Mouse (Mus musculus) forebrain, embryonic 15.5 days (tissue): ENCODE results near the gene Mef2d. TPM values are rescaled to one million over a fixed set of nuclear protein-coding genes. Genes with fewer than 3 reads are reported as not detected.
"Not testable (repeated sequence)": the region's sequence is repeated elsewhere in the genome, so short reads cannot be mapped to it uniquely, and the experiment has no call there.

Source experiments
- ATAC-seq: fragments of 200-750 bp; cut with Nextera tagmentation; replicated peaks from 2 replicates; pipeline ENCODE4 v1.8.0; 2017; ENCODE audit warnings: mild to moderate bottlenecking, moderate TSS enrichment, moderate library complexity
- H3K27ac ChIP-seq: fragments of 300-500 bp; sonication (generic); replicated peaks from 2 replicates; pipeline ENCODE4 v1.5.1; 2015; ENCODE audit warnings: mild to moderate bottlenecking, inconsistent platforms
- H3K27me3 ChIP-seq: fragments of 300-500 bp; sonication (generic); 2 replicates; pipeline ENCODE4 v1.6.1; 2015; ENCODE audit warnings: inconsistent platforms
- H3K36me3 ChIP-seq: fragments of 300-500 bp; sonication (generic); 2 replicates; pipeline ENCODE4 v1.6.1; 2015; ENCODE audit warnings: mild to moderate bottlenecking, inconsistent platforms
- H3K4me1 ChIP-seq: fragments of 300-500 bp; sonication (generic); 2 replicates; pipeline ENCODE4 v1.6.1; 2015; ENCODE audit warnings: inconsistent platforms
- H3K4me2 ChIP-seq: fragments of 300-500 bp; sonication (generic); replicated peaks from 2 replicates; pipeline ENCODE4 v1.6.1; 2015; ENCODE audit warnings: mild to moderate bottlenecking, inconsistent platforms
- H3K4me3 ChIP-seq: fragments of 300-500 bp; sonication (generic); 2 replicates; pipeline ENCODE4 v1.5.1; 2015; ENCODE audit warnings: mild to moderate bottlenecking, inconsistent platforms
- H3K9ac ChIP-seq: fragments of 300-500 bp; sonication (generic); replicated peaks from 2 replicates; pipeline ENCODE4 v1.6.1; 2015; ENCODE audit warnings: mild to moderate bottlenecking, inconsistent platforms
- H3K9me3 ChIP-seq: fragments of 300-500 bp; sonication (generic); 2 replicates; pipeline ENCODE4 v1.6.1; 2016; ENCODE audit warnings: inconsistent platforms
- WGBS: fragments of 180-500 bp; shearing (Covaris S2); methylation state at CpG from one replicate; pipeline ENCODE4 v1.1.7; 2015; ENCODE audit warnings: mixed read lengths; 5-methylcytosine and 5-hydroxymethylcytosine counted together
- polyA plus RNA-seq: library from polyadenylated mRNA; unstranded; fragments of >200 nt; fragmentation: Nextera tagmentation; extraction: Ambion mirVana; gene quantifications from 2 replicates; pipeline ENCODE4 v1.2.1, GENCODE M21; 2015

The Mef2d gene
- polyA plus RNA-seq, 1 experiment from 2014 or later = 21.3 TPM

DNA sequence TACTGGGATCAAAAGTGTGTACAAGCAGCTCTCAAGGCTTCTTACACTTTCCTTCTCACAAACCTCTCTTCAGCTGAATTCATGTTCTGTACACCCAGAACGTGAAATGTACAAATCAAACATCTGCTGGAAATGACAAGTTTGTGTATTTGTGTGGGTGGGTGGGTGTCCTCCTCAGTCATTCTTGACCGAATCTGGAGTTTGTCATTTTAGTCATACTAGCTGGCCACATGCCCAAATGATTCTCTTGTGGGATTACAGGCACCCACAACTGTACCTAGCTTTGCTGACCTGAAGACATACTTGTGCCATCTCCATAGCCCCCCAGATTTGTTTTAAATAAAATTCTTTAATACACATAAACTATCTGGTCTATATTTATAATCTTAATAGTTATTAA, 32.7 kb downstream of the Mef2d start:
- Histone ChIP-seq H3K27ac (no peak overlapping the region), H3K9ac (no peak overlapping the region), H3K9me3 (no peaks in the 10 kb centered on the region), H3K4me3 (no peak overlapping the region), H3K36me3 (peaks cover 15% of the 10 kb centered on the region), H3K4me1 (peaks cover 6% of the 10 kb centered on the region), H3K27me3 (no peaks in the 10 kb centered on the region), H3K4me2 (no peak overlapping the region)
- no peak for ATAC-seq
- WGBS = 90% methylated on average over 2 of the region's 2 CpGs

DNA sequence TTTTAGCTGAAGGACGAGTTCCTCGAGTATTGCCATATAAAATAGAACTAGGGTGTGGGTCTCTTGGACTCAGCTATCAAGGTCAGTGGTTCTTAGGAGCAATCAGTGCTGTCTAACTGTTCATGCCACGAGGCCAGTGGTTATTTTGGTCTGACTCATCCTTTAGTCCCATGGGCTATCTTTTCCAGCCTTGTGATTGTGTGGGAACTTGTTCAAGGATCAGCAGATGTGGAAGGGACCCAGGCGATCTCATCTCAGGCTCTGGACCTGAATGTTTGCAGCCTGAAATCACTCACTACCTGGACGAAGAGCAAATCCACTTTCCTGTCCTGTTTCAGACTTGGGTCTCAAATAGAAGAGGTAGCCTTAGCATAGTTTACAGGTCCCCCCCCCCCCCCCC, 34.9 kb downstream of the Mef2d start:
- Histone ChIP-seq H3K4me1 (peaks cover 6% of the 10 kb centered on the region), H3K4me2 (peak overlapping the region; percentile 67), H3K9ac (peak overlapping the region; percentile 81), H3K27ac (peak overlapping the region; percentile 100), H3K27me3 (no peaks in the 10 kb centered on the region), H3K9me3 (no peaks in the 10 kb centered on the region), H3K4me3 (peak overlapping the region; percentile 72), H3K36me3 (peaks cover 4% of the 10 kb centered on the region; the same call in 1 of the 2 replicates)
- ATAC-seq = no peak
- 66% methylated on average over 5 of the region's 5 CpGs for WGBS

DNA sequence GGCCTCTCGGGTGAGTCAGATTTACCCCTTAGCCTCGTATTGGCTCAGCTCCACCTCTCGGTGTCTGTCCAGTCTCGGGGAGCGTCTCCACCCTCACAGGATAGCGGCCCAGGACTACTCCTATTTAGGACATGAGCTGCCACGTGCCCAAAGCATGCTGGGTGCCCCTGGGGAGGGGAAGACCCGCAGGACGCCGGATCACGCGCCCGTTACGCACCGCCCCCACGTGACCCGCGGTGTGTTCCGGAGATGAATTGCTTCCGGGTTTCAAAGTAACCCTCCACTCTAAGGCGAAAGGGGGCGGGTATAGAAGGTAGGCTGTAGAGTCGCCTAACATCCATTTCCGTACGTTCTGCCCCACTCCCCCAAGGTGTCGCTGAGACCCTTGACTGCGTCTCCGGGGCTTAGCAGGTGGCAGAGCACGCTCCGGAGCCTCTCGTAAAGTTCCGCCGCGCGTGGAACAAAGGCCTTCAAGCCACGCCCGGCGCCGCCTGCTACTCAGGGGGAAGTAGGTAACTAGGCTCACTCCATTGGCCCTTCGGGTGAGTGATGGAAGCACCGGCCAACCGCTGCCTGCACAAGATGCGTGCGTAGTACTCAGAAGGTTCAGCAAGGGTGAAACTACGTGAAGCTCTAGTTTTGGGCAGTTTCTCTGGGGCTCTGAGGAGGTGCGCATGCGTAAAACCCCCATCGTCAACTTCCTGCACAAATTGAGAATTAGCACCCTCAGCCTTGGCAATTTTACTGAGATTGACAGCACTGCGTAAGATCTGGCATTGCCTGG, 35.6 kb downstream of the Mef2d start:
- ATAC-seq = peak; percentile 100
- under 1% methylated on average over 49 of the region's 49 CpGs for WGBS

DNA sequence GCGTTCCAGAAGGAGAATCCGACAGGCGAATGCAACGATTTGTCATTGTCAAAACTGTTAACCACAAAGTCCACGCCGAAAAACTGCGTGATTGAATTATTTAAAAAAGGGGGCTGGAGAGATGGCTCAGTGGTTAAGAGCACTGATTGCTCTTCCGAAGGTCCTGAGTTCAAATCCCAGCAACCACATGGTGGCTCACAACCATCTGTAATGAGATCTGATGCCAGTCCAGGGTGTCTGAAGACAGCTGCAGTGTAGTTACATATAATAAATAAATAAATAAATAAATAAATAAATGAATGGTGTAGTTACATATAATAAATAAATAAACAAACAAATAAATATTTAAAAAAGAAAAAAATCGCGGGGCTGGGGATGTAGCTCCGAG, 36.2 kb downstream of the Mef2d start:
- ATAC-seq = peak; percentile 52
- H3K9me3 ChIP-seq, H3K4me1 ChIP-seq, H3K36me3 ChIP-seq, H3K9ac ChIP-seq, H3K27me3 ChIP-seq: not testable (repeated sequence)
- H3K27ac ChIP-seq = peak overlapping the region; percentile 100
- H3K4me2 ChIP-seq = peak overlapping the region; percentile 67
- 28% methylated on average over 11 of the region's 11 CpGs for WGBS
- peak overlapping the region; percentile 72 for H3K4me3 ChIP-seq

More for the DNA sequence above, 35.6 kb downstream of the Mef2d start:
- Histone ChIP-seq H3K9ac (peak overlapping the region; percentile 81), H3K36me3 (peaks cover 4% of the 10 kb centered on the region; the same call in 1 of the 2 replicates), H3K27me3 (no peaks in the 10 kb centered on the region), H3K27ac (peak overlapping the region; percentile 100), H3K4me3 (peak overlapping the region; percentile 72), H3K9me3 (no peaks in the 10 kb centered on the region), H3K4me1 (peaks cover 6% of the 10 kb centered on the region), H3K4me2 (peak overlapping the region; percentile 67)

DNA sequence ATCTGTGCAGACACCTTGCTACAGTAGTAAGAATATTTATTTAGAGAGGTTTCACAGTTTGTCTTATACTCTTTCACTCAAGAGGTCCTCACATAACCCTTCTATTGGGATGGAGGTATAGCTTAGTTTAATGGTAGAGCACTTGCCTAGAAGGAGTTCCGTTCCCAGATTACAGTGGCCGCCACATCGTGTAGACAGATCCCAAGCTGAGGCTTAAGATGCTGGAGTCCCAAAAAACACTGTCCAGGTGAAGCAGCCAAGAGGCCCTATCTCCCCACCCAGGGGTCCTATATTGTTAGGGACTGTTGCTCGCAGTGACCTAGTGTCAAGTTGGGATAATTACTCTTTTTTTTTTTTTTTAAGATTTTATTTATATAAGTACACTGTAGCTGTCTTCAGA, 36.8 kb downstream of the Mef2d start:
- Histone ChIP-seq H3K9me3 (no peaks in the 10 kb centered on the region), H3K9ac (no peak overlapping the region), H3K27me3 (no peaks in the 10 kb centered on the region), H3K27ac (no peak overlapping the region), H3K4me1 (peaks cover 6% of the 10 kb centered on the region), H3K36me3 (no peaks in the 10 kb centered on the region), H3K4me2 (no peak overlapping the region), H3K4me3 (no peak overlapping the region)
- no peak for ATAC-seq
- WGBS = 86% methylated on average over 4 of the region's 4 CpGs

DNA sequence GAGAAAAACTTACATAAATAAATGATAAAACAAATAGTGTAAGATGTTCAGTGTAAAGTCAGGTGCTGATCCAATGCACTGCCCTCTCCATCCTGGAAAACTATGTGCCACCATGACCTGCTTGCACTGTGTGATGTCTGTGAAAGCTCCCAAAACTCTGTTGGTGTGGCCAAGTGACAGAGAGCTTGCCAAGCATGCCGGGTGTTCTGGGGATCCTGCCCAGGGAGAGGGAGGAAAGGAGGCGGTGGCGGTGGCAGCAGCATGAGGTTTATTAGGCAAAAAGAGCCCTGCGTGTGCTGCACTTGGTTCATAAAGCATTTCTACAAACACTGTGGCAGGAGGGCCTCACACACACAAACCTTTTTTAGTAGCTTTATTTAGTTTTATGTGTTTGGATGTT, 39.2 kb downstream of the Mef2d start:
- H3K9me3 ChIP-seq = no peaks in the 10 kb centered on the region
- no peak overlapping the region for H3K4me2 ChIP-seq
- H3K9ac ChIP-seq = no peak overlapping the region
- WGBS = 50% methylated on average over 4 of the region's 4 CpGs
- H3K27me3 ChIP-seq = no peaks in the 10 kb centered on the region
- no peak overlapping the region for H3K4me3 ChIP-seq
- 0 out of 2 replicates have a peak overlapping the region, but pooled peaks have one; percentile 3 for H3K27ac ChIP-seq
- H3K36me3 ChIP-seq = no peaks in the 10 kb centered on the region
- no peak for ATAC-seq
- peaks cover 6% of the 10 kb centered on the region for H3K4me1 ChIP-seq

DNA sequence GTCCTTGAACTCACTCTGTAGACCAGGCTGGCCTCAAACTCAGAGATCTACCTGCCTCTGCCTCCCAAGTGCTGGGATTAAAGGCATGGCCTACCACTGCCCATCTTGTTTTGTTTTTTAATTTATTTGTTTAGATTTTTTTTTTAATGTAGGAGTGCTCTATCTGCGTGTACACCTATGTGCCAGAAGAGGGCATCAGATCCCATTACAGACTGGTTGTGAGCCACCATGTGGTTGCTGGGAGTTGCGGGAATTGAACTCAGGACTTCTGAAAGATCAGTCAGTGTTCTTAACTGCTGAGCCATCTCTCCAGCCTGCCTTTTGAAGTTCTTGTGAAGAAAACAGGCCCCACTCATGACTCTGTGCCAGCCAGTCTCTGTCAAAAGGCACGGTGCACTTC, 44.3 kb downstream of the Mef2d start:
- Histone ChIP-seq H3K27me3 (no peaks in the 10 kb centered on the region), H3K27ac (no peak overlapping the region), H3K4me1 (no peaks in the 10 kb centered on the region), H3K4me2 (no peak overlapping the region), H3K9me3 (no peaks in the 10 kb centered on the region), H3K9ac (no peak overlapping the region), H3K4me3 (no peak overlapping the region), H3K36me3 (no peaks in the 10 kb centered on the region)
- WGBS = 70% methylated on average over 3 of the region's 3 CpGs
- no peak for ATAC-seq

DNA sequence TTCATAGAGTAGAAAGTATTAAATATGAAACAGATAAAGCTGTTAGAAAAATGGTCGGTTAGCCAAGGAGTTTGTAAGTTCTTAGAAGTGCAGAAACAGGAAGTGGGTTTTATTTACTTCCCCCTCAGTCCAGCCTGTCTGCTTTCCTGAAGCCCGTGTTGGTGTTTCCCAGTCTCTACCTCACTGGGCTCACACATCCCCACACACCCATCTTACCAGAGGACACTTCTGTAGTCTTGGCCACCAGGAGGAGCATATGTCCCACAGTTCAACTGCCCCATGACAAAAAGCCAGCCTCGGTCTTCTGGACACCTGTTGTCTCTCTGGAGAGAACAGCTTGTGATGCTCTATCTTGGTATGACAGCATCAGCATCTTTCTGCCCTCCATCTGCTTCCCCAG, 49.0 kb downstream of the Mef2d start:
- Histone ChIP-seq H3K4me1 (peaks cover 8% of the 10 kb centered on the region), H3K27me3 (no peaks in the 10 kb centered on the region), H3K9ac (no peak overlapping the region), H3K9me3 (no peaks in the 10 kb centered on the region), H3K36me3 (no peaks in the 10 kb centered on the region), H3K4me2 (no peak overlapping the region), H3K4me3 (no peak overlapping the region), H3K27ac (no peak overlapping the region)
- WGBS = 27% methylated on average over 3 of the region's 3 CpGs
- no peak for ATAC-seq

DNA sequence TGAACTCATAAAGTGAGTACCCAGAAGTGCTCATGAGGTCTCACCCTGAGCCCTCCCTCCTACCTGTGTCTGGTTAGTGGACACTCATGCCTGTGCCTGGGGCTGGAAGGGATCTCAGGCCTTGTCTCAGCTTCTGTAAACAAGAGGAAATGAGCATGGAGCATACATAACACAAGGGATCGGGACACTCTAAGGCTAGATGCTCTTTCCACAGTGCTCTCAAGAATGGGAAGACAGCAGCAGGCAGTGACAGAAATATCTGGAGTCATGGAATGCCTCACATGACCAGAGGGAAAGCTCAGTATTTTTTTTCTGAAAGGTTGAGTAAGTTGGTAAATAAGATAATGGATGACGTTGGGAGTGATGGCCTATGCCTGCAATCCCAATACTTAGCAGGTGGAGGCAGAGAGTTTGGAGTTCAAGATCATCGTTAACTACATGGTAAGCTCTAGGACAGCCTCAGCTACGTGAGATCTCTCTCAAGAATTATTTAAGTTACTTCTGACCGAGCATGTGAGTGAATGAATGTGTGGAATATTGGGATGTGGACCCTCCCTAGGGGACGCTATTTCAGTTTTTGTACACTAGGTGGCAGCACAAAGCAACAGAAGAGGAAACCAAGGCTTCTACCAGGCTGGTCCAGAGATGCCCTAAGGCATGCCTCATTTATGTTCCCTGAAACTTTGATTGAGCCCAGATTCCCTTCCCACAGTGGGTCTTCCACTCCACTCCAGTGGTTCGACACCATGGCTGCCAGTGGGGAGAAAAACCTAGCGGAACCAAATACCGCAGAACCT, 49.8 kb downstream of the Mef2d start:
- Histone ChIP-seq H3K36me3 (no peaks in the 10 kb centered on the region), H3K9ac (no peak overlapping the region), H3K9me3 (no peaks in the 10 kb centered on the region), H3K27me3 (no peaks in the 10 kb centered on the region), H3K27ac (peak overlapping the region; percentile 51; the same call in 1 of the 2 replicates), H3K4me2 (no peak overlapping the region), H3K4me3 (no peak overlapping the region), H3K4me1 (peaks cover 11% of the 10 kb centered on the region)
- peak; percentile 88 for ATAC-seq
- WGBS = 28% methylated on average over 9 of the region's 9 CpGs

DNA sequence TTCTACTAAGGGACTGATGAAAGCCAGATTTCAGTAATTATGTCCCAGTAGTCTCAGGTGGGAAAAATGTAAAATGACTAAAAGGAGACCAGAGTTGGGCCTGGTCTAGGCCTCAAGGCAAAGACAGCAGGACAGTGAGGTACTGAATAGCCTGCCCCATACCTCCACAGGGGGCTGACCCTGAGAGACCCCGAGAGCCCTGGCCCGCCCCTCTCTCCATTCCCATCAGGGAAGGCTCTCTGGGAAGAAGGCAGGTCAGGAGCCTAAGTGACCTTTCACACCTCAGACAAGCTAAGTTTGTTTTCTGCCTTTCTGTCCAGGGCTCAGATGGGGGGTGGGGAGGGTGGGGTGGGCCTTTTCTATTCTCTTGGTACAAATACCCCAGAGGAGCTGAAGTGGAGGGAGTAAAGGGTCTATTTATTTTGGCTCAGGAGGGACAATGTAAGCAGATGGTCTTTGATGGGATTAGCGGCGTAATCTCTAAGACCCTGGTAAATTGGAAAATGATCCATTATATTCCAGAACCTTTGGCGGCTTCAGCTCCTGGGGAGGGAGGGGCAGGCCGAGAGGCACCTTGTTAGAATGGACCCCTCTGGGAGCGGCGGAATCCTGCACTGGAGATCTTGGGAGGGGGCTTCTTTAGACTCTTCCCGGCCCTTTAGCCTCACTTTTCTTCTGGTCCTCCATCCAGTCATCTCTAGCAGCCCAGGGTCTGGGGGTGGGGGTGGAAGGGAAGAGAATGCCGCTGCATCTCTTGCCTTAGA, 55.8 kb downstream of the Mef2d start:
- H3K4me1 ChIP-seq = peaks cover 61% of the 10 kb centered on the region
- H3K4me3 ChIP-seq = no peak overlapping the region
- no peaks in the 10 kb centered on the region for H3K9me3 ChIP-seq
- peak overlapping the region; percentile 99 for H3K27ac ChIP-seq
- no peaks in the 10 kb centered on the region for H3K27me3 ChIP-seq
- peak overlapping the region; percentile 35 for H3K9ac ChIP-seq
- no peak for ATAC-seq
- WGBS = 10% methylated on average over 10 of the region's 10 CpGs
- H3K4me2 ChIP-seq = peak overlapping the region; percentile 96
- H3K36me3 ChIP-seq = no peaks in the 10 kb centered on the region

DNA sequence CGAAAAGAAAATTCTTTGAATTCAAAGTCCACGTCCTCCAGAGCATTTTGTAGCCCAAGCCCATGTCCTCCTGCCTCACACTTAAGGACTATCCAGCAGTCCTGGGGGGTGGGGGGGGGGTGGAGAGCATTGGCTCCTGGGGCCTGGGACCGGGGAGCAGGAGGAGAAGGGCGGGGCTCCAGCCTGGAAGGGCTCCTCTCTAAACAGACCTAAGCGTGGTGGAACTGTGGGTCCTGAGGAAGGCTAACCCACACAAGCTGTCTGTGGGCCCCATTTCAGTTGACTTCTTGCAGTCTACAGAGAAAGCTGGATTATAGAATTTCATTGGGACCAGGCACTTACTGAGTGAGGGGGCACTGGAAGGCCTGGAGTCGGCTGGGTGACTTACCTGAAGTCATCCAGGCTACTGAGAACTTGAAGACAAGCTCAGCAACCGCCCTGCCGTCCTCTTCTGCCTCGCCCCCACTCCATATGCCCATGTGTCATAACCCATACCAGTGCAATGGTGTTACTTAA, 56.4 kb downstream of the Mef2d start:
- no peaks in the 10 kb centered on the region for H3K36me3 ChIP-seq
- peaks cover 66% of the 10 kb centered on the region for H3K4me1 ChIP-seq
- no peaks in the 10 kb centered on the region for H3K9me3 ChIP-seq
- peak overlapping the region; percentile 15 for H3K4me3 ChIP-seq
- no peak for ATAC-seq
- peak overlapping the region; percentile 35 for H3K9ac ChIP-seq
- no peaks in the 10 kb centered on the region for H3K27me3 ChIP-seq
- H3K27ac ChIP-seq = peak overlapping the region; percentile 99
- peak overlapping the region; percentile 96 for H3K4me2 ChIP-seq
- WGBS = 9% methylated on average over 9 of the region's 9 CpGs
